Mouse (Mus musculus) erythroblast, embryonic 14.5 days (primary cell): ENCODE data around the gene Tspan14.

ENCODE experiments used
- GATA1 ChIP-seq: IDR thresholded peaks from 2 replicates; pipeline ENCODE4 v1.6.1; 2012; ENCODE audit warnings: low read length, inconsistent platforms, mixed read lengths
- TAL1 ChIP-seq: IDR thresholded peaks from 3 replicates; pipeline ENCODE4 v1.6.1; 2012; ENCODE audit warnings: low read length, inconsistent platforms, mixed read lengths

DNA sequence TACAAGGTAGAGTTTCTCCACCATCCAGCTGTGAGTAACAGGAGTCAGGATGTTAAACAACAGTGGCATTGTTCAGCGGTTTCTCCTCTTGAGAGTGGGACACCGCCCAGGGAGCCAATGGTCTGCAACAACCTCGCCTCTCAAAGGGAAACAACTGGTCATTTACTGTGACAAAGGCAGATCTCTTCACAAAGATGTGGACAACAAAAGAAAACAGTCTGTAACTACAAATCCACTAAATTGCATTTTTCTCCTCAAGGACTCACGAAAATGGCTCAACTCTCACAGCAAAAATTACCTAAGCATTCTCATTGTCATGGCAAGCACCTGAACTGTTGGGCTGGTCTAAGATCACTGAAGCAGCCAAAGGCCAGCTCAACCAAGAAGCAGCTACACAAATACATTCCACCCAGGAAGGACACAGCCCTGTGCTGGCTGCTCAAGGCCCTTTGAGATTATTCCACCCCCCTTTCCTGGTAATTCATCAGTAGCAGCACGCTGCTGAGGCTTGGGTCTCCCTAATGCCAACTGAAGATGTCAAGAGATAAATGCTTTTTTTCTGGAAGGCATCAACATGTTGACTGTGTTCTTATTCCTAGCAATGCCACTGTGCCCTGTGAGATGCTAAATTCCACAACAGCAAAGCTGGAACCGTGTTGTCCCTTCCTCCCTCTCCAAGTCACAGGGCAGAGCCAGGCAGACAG lies 101.6 kb downstream of the Tspan14 start:
- no peak for TF ChIP-seq TAL1
- TF ChIP-seq GATA1: no peak
